In the genomic region with DNA sequence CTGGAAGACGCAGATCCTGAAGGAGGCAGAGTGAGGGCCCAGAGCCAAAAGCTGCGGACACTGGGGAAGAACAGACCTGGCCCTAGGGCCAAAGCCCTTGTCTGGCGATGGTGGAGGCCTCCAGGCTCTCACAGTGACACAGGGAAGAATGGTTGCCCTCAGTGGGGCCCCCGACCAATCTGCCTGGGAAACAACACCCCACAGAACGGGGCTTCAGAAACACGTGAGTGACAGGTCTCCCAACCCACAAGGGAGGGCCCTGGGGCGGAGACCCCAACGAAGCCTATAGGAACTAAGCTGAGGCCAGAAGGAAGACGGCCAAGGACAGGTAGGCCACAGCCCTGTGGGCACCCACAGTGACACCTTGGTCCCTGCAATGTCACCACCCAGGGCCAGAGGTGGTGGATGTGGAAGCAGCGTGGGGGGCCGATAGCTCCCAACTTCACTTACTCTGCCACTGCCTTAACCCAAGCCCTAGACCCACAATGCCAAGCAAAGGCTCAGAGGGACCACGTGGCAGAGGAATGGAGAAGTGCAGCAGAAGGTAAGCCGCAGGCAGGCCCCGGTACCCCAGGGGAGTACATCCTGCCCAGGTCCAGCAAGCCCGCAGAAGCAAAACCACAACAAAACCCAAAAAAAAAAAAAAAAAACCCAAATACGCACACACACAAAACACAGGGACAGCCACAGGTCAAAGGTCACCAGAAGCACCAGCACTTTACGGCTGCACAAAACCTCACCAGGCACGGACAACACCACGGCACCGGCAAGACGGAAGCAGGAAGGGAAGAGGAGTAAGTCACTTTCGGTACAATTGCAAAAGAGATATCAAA, we compare ENCODE assay signal across 12 mouse cellular contexts. TPM values are rescaled to one million over a fixed set of nuclear protein-coding genes. Genes with fewer than 3 reads are reported as not detected.
DNase-seq lines count a peak whose midpoint lies in the region; ATAC-seq lines count a peak whose summit lies in the region.
"Had no signal": no experiment of that assay in that cellular context is flagged by ENCODE, and none has a peak within 500 bp of the region (broad histone marks: within the 10 kb centered on the region; RNA-seq: fewer than 3 reads in every experiment).

No protein-coding gene starts in this region.

- no peak for ATAC-seq in liver, embryonic 16.5 days (ENCODE audit: low read depth)

- H3K36me3 ChIP-seq in liver, embryonic 16.5 days (ENCODE audit: control insufficient read depth, insufficient read depth) = peaks cover 13% of the 10 kb centered on the region

- intact Hi-C loops in left cerebral cortex, postnatal 14 days (cut with DNase I) = loop anchor here (5.0 kb wide), 1 partner anchor 85 kb away; the partner anchor contains the start of genes Cenpx and Lrrc45

- H3K4me3 ChIP-seq in liver, embryonic 16.5 days (ENCODE audit: low read depth, low read length) = peak overlapping the region; percentile 19; the same call in 1 of the 2 replicates
- H3K4me3 ChIP-seq: embryonic facial prominence, embryonic 15.5 days; stomach, embryonic 15.5 days had no signal

- DNase-seq in cerebellum, adult 11-12 months = peak; percentile 52
- no peak for DNase-seq in cerebellum, adult 9-10 months
- peak; percentile 49 for DNase-seq in lung, postnatal 36 days
- no peak for DNase-seq in lung, postnatal 10 days
- peak; percentile 77 for DNase-seq in thymus, postnatal 14 days
- no peak for DNase-seq in layer of hippocampus, adult 8-10 months (ENCODE audit: low spot score in 2 of 2)
- no peak for DNase-seq in left cerebral cortex, postnatal 14 days (ENCODE audit: low spot score in 2 of 2)
- DNase-seq: heart, postnatal 10 days had no signal

- H3K27ac ChIP-seq in liver, embryonic 16.5 days (ENCODE audit: low read length) = peak overlapping the region; percentile 31; the same call in 1 of the 2 replicates
- H3K27ac ChIP-seq: embryonic facial prominence, embryonic 15.5 days; stomach, embryonic 15.5 days had no signal

- H3K9ac ChIP-seq in liver, embryonic 16.5 days (ENCODE audit: low read depth, low read length) = 0 out of 2 replicates have a peak overlapping the region, but pooled peaks have one; percentile 1
- H3K9ac ChIP-seq: embryonic facial prominence, embryonic 15.5 days; stomach, embryonic 15.5 days had no signal

- 40% methylated on average over 22 of the region's 22 CpGs for WGBS in liver, embryonic 16.5 days (ENCODE audit: insufficient replicate concordance)

- peak overlapping the region; percentile 42 for H3K4me2 ChIP-seq in liver, embryonic 16.5 days (ENCODE audit: low read depth, low read length)
- H3K4me2 ChIP-seq: embryonic facial prominence, embryonic 15.5 days; stomach, embryonic 15.5 days had no signal

- no peaks in the 10 kb centered on the region for H3K9me3 ChIP-seq in liver, embryonic 16.5 days (replicated peaks; ENCODE audit: control insufficient read depth, low read length)
- H3K9me3 ChIP-seq: embryonic facial prominence, embryonic 15.5 days; stomach, embryonic 15.5 days had no signal

- no peaks in the 10 kb centered on the region for H3K27me3 ChIP-seq in liver, embryonic 16.5 days (ENCODE audit: control insufficient read depth, insufficient read depth, low read depth, low read length)
- H3K27me3 ChIP-seq: embryonic facial prominence, embryonic 15.5 days; stomach, embryonic 15.5 days had no signal

- peaks cover 78% of the 10 kb centered on the region for H3K4me1 ChIP-seq in liver, embryonic 16.5 days (ENCODE audit: control insufficient read depth, low read depth, low read length)

RNA-seq across cellular contexts. Expression of gene Sirt7, which starts 2.6 kb away (rescaled TPM):
- polyA plus RNA-seq in liver, embryonic 16.5 days (2015; fragmentation: Nextera tagmentation; extraction: Ambion mirVana) = 27.3 and 28.0 TPM in 2 replicates
- total RNA-seq in layer of hippocampus, adult 8-10 months (2022) = 10 to 100 TPM; 43.5 to 49.9 (median 45.4) TPM
- 10 to 100 TPM; 34.7 to 42.4 TPM for total RNA-seq in left cerebral cortex, postnatal 14 days (2021)

RNA-seq across cellular contexts. Expression of gene Mafg, which starts 5.7 kb away (rescaled TPM):
- polyA plus RNA-seq in liver, embryonic 16.5 days (2015; fragmentation: Nextera tagmentation; extraction: Ambion mirVana) = 29.4 and 30.9 TPM in 2 replicates
- 10 to 100 TPM; 70.7 to 89.1 (median 77.4) TPM for total RNA-seq in layer of hippocampus, adult 8-10 months (2022)
- total RNA-seq in left cerebral cortex, postnatal 14 days (2021) = 10 to 100 TPM; 84.3 to 94.3 TPM

RNA-seq across cellular contexts. Expression of gene Pcyt2, which starts 9.9 kb away (rescaled TPM):
- 158 and 184 TPM in 2 replicates for polyA plus RNA-seq in liver, embryonic 16.5 days (2015; fragmentation: Nextera tagmentation; extraction: Ambion mirVana)
- 100 to 1,000 TPM; 142 to 164 (median 149) TPM for total RNA-seq in layer of hippocampus, adult 8-10 months (2022)
- 100 to 1,000 TPM; 131 to 134 TPM for total RNA-seq in left cerebral cortex, postnatal 14 days (2021)

RNA-seq across cellular contexts. Expression of gene Pycr1, which starts 15.9 kb away (rescaled TPM):
- polyA plus RNA-seq in liver, embryonic 16.5 days (2015; fragmentation: Nextera tagmentation; extraction: Ambion mirVana) = 4.8 and 5.1 TPM in 2 replicates
- total RNA-seq in layer of hippocampus, adult 8-10 months (2022) = 1 to 10 TPM; 1.1 to 1.6 (median 1.3) TPM
- 1 to 10 TPM; 3.8 to 4.0 TPM for total RNA-seq in left cerebral cortex, postnatal 14 days (2021)

RNA-seq across cellular contexts. Expression of gene Npb, which starts 19.4 kb away (rescaled TPM):
- 16.2 and 16.4 TPM in 2 replicates for polyA plus RNA-seq in liver, embryonic 16.5 days (2015; fragmentation: Nextera tagmentation; extraction: Ambion mirVana)
- total RNA-seq in layer of hippocampus, adult 8-10 months (2022) = 1 to 10 TPM in 3 of 4 experiments, not detected in 1; 1.3 to 2.7 (median 1.5) TPM
- 1 to 10 TPM in 1 of 2 experiments, under 1 TPM in 1; 0.97 to 1.0 TPM for total RNA-seq in left cerebral cortex, postnatal 14 days (2021)
- total RNA-seq: left cerebral cortex, postnatal 25 days had no signal

Comparison
In these comparisons a context has a peak if more than half of its experiments do, and no peak if none do; other contexts are left out.
1. DNase-seq: peak in cerebellum, adult 11-12 months (single experiment), lung, postnatal 36 days (single experiment) and thymus, postnatal 14 days (single experiment); none in cerebellum, adult 9-10 months (single experiment), lung, postnatal 10 days (single experiment), layer of hippocampus, adult 8-10 months (0 of 2) and left cerebral cortex, postnatal 14 days (0 of 2).